Mouse (Mus musculus) 416B (cell line): Measurements from ENCODE around the gene Mfap3l.
"Not testable (repeated sequence)": the region's sequence is repeated elsewhere in the genome, so short reads cannot be mapped to it uniquely, and the experiment has no call there.

Experiments
- DNase-seq: peaks from one replicate; pipeline ENCODE4 v3.0.0; 2011; ENCODE audit warnings: low read depth

Gene Mfap3l

DNA sequence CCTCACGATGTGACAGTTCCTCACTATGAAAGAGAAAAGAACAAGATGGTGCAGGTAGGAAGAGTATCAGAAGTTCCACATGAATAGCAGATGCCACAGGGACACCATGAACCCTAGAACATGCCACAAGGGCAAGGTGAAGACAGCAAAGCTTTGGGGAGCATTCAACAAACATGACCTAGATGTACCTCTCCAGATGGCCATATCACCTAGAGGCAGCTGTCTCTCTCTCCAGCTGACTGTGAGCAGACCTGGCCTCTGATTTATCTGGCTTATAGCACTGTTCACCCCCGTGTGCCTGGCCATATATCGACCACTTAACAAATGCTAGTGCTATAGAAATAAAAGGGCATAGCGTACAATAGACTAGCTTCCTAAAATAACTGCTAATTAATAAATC, 17.5 kb downstream of the Mfap3l start:
- DNase-seq: no peak

GRCm38 (mm10) chr8:60657425-60658113, 24.9 kb downstream of the Mfap3l start:
- DNase-seq: no peak

- no peak for DNase-seq
Observed at GRCm38 (mm10) chr8:60658114-60658500, 25.5 kb downstream of the Mfap3l start.

GRCm38 (mm10) chr8:60658686-60659085, 26.1 kb downstream of the Mfap3l start:
- not testable (repeated sequence) for DNase-seq

DNA sequence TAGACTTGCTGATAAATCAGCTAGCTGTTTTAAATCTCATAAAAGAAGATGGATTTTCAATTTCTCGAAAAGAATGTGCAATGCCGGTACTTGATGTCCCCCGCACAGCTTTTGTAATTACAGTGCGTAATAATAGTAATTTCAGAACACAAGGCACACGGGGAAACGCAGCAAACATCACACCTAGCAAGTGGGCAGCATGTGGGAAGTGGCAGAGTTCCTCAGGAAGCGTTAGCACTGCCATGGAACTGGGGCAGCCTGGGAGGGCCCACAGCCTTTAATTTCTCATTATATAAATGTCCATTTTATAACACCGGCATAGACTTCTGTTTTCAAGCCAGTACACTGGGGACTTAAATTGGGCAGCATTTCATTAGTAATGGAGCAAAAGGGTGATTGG, 27.1 kb downstream of the Mfap3l start:
- DNase-seq: no peak

DNA sequence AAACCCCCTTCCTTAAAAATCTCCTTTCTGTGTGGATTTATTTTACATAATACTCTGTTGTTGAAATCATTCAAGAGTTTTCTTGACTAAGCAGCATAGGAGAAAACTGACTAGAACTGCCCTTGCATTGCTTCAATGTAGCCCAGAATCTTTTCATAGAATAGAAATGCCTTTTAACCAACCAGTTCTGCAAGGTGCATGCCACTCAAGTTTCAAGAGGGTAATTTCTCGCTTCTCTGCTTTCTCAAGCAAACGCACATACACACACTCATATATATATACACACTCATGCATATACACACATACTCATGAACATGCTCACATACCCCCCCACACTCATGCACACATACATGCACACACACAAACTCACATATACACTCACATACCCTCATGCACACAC, 28.6 kb downstream of the Mfap3l start:
- DNase-seq: no peak

- no peak for DNase-seq
Observed at GRCm38 (mm10) chr8:60663552-60663951, 30.9 kb downstream of the Mfap3l start.

GRCm38 (mm10) chr8:60665821-60666220, 33.2 kb downstream of the Mfap3l start:
- no peak for DNase-seq

DNA sequence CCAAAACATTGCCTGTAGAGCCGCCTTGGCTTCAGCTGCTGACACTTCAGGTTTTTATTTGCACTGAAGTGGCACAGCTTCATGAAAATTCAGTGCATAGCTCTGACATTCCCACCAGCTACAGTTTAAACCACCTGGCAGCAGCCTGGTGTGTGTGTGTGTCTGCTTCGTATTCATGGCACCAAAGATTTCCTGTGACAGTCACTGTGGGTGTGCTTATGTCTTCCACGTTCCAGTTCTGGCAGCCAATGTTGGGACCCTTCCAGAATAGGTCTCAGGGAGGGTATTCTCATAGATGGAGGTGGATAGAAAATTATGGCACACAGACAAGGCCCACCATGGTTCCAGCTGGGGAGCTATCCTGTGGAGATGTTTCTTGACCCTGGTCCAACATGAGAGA, 34.2 kb downstream of the Mfap3l start:
- DNase-seq: no peak

- DNase-seq: no peak
Observed at GRCm38 (mm10) chr8:60678590-60678989, 46.0 kb downstream of the Mfap3l start.

DNA sequence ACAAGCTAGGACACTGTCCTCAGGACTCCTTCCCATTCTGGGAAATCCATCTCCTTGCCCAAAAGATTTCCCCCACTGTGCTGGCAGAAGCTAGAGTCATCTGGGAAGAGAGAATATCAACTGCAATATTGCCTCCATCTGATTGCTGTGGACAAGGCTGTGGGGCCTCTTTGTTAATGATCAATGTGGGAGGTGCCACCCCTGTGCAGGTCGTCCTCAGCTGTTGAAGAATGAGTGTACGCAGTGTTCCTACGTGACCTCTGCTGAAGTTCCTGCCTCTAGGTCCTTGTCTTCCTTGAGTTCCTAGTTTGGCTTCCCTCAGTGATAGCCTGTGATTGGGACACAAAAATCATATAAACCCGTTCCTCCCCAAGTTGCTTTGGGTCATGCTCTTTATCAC, 49.2 kb downstream of the Mfap3l start:
- DNase-seq: no peak

- no peak for DNase-seq
Observed at GRCm38 (mm10) chr8:60682340-60682739, 49.7 kb downstream of the Mfap3l start.

- no peak for DNase-seq
Observed at GRCm38 (mm10) chr8:60711516-60712086, 79.0 kb downstream of the Mfap3l start.

DNA sequence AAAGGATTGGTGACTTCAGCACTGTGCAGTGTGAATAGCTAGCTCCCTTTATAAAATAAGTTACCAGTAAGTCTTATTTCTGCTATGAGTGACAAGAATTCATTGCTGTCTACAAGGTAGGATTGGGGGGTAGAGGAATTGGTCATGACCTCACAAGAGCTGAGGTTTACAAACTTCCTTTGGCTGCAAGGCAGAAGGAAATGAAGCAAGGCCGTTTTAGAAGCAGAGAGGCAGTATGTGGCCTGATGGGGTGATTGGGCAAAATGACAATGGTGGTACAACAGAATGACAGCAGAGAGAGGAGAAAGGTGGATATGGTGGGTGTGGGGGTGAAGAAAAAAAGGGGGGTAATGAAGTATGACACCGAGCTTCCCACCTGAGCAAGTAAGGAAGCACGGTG, 82.1 kb downstream of the Mfap3l start:
- peak; percentile 89 for DNase-seq

DNA sequence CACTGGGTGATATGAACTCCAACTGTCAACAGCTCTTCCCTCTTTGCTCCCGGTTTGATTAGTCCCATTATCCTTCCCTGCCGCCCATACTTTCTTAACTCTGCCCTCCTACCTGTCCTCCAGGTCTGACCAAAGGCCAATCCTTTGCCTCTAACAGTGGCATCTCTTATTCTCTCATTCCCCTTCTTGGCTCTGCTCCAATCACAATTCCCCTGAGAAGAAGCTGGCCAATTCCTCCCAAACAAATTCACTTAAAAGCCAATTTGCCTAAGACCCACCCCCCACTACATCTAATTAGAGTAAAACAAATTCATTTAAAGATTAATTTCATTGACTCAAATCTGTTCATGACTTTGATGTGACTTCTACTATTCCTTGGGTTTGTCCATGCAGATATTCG, 86.1 kb downstream of the Mfap3l start:
- no peak for DNase-seq
